Mouse (Mus musculus) central nervous system, embryonic 18 days (tissue): Measurements from ENCODE around the gene Medag. TPM values are rescaled to one million over a fixed set of nuclear protein-coding genes. Genes with fewer than 3 reads are reported as not detected.

ENCODE experiments used
- polyA plus RNA-seq: library from polyadenylated mRNA; depleted of rRNA; stranded (reverse); fragments of >200 nt; gene quantifications from 2 replicates; pipeline ENCODE4 v1.2.3, GENCODE M21; 2012; rRNA removed

Medag gene
- 1.9 and 2.5 TPM in 2 replicates for polyA plus RNA-seq

DNA sequence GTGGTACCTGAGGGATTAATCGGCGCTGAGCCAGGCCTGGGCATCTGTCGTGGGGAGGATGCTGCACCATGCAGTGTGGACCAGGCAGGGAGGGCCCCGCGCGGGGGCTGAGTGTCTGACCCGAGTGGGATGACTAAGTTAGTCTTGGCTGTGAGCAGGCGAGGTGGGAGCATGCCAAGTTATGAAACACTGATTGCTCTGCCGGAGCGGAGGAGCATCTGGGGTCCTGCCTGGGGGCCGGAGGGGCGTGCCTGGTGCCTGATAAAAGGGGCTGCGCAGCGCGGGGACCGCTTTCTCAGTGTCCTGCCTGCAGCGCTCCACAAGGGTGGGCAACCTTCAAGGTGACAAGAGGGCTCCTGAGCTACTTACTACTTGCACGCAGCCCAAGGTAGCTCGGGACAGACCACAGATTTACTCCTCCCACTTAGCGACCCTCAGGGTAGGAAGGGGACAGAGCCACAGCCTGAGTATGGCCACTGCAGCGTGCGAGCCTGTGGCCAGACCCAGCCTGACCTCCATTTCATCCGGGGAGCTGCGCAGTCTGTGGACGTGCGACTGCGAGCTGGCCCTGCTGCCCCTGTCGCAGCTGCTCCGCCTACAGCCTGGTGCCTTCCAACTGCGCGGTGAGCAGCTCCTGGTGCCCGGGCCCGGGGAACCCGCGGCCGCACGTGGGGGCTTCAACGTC lies at the start of gene Medag:
Medag (plus strand) TSS at position 241 of the 685 bp plus-strand sequence.

DNA sequence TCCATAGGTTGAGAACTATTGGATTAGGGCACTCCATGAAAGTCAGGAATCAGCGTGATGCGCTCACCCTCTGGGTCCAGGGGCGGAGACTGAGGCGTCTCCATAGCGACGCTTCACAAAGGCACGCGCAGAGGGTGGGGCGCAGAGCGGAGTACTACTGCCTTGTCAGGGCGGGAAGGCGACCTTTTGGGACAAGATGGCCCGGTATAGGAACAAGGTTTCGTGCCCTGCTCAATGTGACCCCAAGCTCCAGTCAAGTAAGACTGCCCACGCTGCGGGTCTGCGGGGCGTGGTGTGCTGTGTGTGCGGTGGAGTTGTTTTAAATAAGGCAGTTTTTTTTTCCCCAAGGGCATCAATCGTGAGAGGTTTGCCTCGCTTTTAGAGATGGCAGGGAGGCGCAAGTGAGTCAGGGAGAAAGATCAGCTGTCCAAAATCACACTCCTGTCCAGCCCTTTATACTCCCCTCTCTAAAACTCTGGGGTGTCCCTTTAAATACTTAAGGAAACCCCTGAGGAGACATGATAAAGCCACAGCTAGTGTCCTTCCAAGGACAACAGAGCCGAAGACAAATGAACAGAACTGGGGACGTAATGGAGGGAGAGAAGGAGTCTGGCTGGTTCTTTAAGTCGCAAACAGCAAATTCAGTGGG lies 28.1 kb downstream of the Medag start, which contains the start of gene Tex26:
Tex26 (plus strand) TSS at position 130 of the 649 bp plus-strand sequence.

Other genes with a start within 250 kb of the Medag start
- 30.6 and 31.1 TPM in 2 replicates for gene Uspl1, start 227.4 kb upstream of the Medag start, polyA plus RNA-seq
- gene Hmgb1, start 227.3 kb upstream of the Medag start, polyA plus RNA-seq: 353 and 367 TPM in 2 replicates
- gene Alox5ap, start 147.0 kb upstream of the Medag start, polyA plus RNA-seq: 14.3 and 15.1 TPM in 2 replicates
- gene Tex26, start 27.9 kb downstream of the Medag start, polyA plus RNA-seq: 0.85 and 1.3 TPM in 2 replicates
- gene Wdr95, start 116.9 kb downstream of the Medag start, polyA plus RNA-seq: 0.69 and 0.91 TPM in 2 replicates
- gene Hsph1, start 224.6 kb downstream of the Medag start, polyA plus RNA-seq: 110 and 121 TPM in 2 replicates